Mouse (Mus musculus): ENCODE results near the gene Atp5d. TPM values are rescaled to one million over a fixed set of nuclear protein-coding genes. Genes with fewer than 3 reads are reported as not detected.

Gene Atp5d
- total RNA-seq, 2 experiments from 2014 or later: 39.9 to 89.3 TPM

GRCm38 (mm10) chr10:80137626-80138552, 543 bp upstream of the Atp5d start:
- ATAC-seq (replicated peaks; ENCODE audit: low FRiP score, poor library complexity, severe bottlenecking): no peak

GRCm38 (mm10) chr10:80139439-80139775, 975 bp downstream of the Atp5d start:
- ATAC-seq (replicated peaks; ENCODE audit: low FRiP score, poor library complexity, severe bottlenecking): no peak

GRCm38 (mm10) chr10:80139975-80140665, 1.7 kb downstream of the Atp5d start:
- no peak for ATAC-seq (replicated peaks; ENCODE audit: low FRiP score, poor library complexity, severe bottlenecking)

- no peak for ATAC-seq (replicated peaks; ENCODE audit: low FRiP score, poor library complexity, severe bottlenecking)
Observed at GRCm38 (mm10) chr10:80140666-80141035, 2.2 kb downstream of the Atp5d start, which contains the start of gene Cbarp. Cbarp (minus strand) TSS chr10:80140835.

- ATAC-seq (replicated peaks; ENCODE audit: low FRiP score, poor library complexity, severe bottlenecking): peak; percentile 76
Observed at GRCm38 (mm10) chr10:80141243-80141642, 2.8 kb downstream of the Atp5d start.

- peak; percentile 74 for ATAC-seq (replicated peaks; ENCODE audit: low FRiP score, poor library complexity, severe bottlenecking)
Observed at GRCm38 (mm10) chr10:80141786-80142529, 3.5 kb downstream of the Atp5d start.

- ATAC-seq (replicated peaks; ENCODE audit: low FRiP score, poor library complexity, severe bottlenecking): peak; percentile 18; the same call in 1 of the 2 replicates
Observed at GRCm38 (mm10) chr10:80142530-80142925, 4.1 kb downstream of the Atp5d start.

GRCm38 (mm10) chr10:80143664-80144063, 5.2 kb downstream of the Atp5d start:
- no peak for ATAC-seq (replicated peaks; ENCODE audit: low FRiP score, poor library complexity, severe bottlenecking)

GRCm38 (mm10) chr10:80144159-80144558, 5.7 kb downstream of the Atp5d start:
- ATAC-seq (replicated peaks; ENCODE audit: low FRiP score, poor library complexity, severe bottlenecking): no peak

- 0 out of 2 replicates have a peak, but pooled peaks have one; percentile 3 for ATAC-seq (replicated peaks; ENCODE audit: low FRiP score, poor library complexity, severe bottlenecking)
Observed at GRCm38 (mm10) chr10:80144864-80145838, 6.7 kb downstream of the Atp5d start.

GRCm38 (mm10) chr10:80145896-80146295, 7.5 kb downstream of the Atp5d start:
- peak; percentile 22 for ATAC-seq (replicated peaks; ENCODE audit: low FRiP score, poor library complexity, severe bottlenecking)

- ATAC-seq (replicated peaks; ENCODE audit: low FRiP score, poor library complexity, severe bottlenecking): no peak
Observed at GRCm38 (mm10) chr10:80146568-80147011, 8.2 kb downstream of the Atp5d start.

GRCm38 (mm10) chr10:80147146-80147718, 8.8 kb downstream of the Atp5d start:
- ATAC-seq (replicated peaks; ENCODE audit: low FRiP score, poor library complexity, severe bottlenecking): no peak

- 0 out of 2 replicates have a peak, but pooled peaks have one; percentile 1 for ATAC-seq (replicated peaks; ENCODE audit: low FRiP score, poor library complexity, severe bottlenecking)
Observed at GRCm38 (mm10) chr10:80147719-80148601, 9.5 kb downstream of the Atp5d start, which contains the start of gene Midn. Midn (plus strand) TSS chr10:80148272.

- ATAC-seq (replicated peaks; ENCODE audit: low FRiP score, poor library complexity, severe bottlenecking): peak; percentile 50
Observed at GRCm38 (mm10) chr10:80148610-80149290, 10.3 kb downstream of the Atp5d start.

- peak; percentile 60 for ATAC-seq (replicated peaks; ENCODE audit: low FRiP score, poor library complexity, severe bottlenecking)
Observed at GRCm38 (mm10) chr10:80149291-80150225, 11.1 kb downstream of the Atp5d start.
